Mouse (Mus musculus) myocyte (in vitro differentiated cells): ENCODE results near the gene Ncbp2.

Experiments
- CEBPB ChIP-seq: IDR thresholded peaks from 2 replicates; pipeline ENCODE4 v1.6.1; 2011; ENCODE audit warnings: mild to moderate bottlenecking, moderate library complexity; ENCODE audit not compliant: poor library complexity, insufficient read depth, severe bottlenecking
- E2F4 ChIP-seq: IDR thresholded peaks from one replicate; pipeline ENCODE4 v1.6.1; 2011; ENCODE audit warnings: mild to moderate bottlenecking, control low read depth, moderate library complexity; ENCODE audit not compliant: insufficient read depth
- MAX ChIP-seq: IDR thresholded peaks from one replicate; pipeline ENCODE4 v1.6.1; 2011; ENCODE audit warnings: low read depth, mild to moderate bottlenecking, control low read depth
- MYOD1 ChIP-seq, 3 experiments: IDR thresholded peaks; one replicate each; pipeline ENCODE4 v1.6.1; 2011; ENCODE audit warnings: control low read depth in 2 of 3, low read depth in 2 of 3, mild to moderate bottlenecking in 2 of 3, moderate library complexity in 1 of 3; ENCODE audit not compliant: insufficient read length in 2 of 3, control insufficient read depth in 1 of 3
- MYOG ChIP-seq, 3 experiments: IDR thresholded peaks; one replicate each; pipeline ENCODE4 v1.6.1; 2011; ENCODE audit warnings: control low read depth in 2 of 3, low read depth in 2 of 3, mild to moderate bottlenecking in 2 of 3; ENCODE audit not compliant: insufficient read length in 2 of 3, control insufficient read depth in 1 of 3, insufficient read depth in 1 of 3
- POLR2A ChIP-seq: IDR thresholded peaks from one replicate; pipeline ENCODE4 v1.6.1; 2011; ENCODE audit warnings: low read depth, mild to moderate bottlenecking, control low read depth, moderate library complexity; ENCODE audit not compliant: insufficient read length
- POLR2AphosphoS2 ChIP-seq: IDR thresholded peaks from one replicate; pipeline ENCODE4 v1.6.1; 2011; ENCODE audit warnings: low read depth, control low read depth; ENCODE audit not compliant: insufficient read length
- USF1 ChIP-seq: IDR thresholded peaks from one replicate; pipeline ENCODE4 v1.6.1; 2011; ENCODE audit warnings: low read depth, mild to moderate bottlenecking, control low read depth, moderate library complexity

GRCm38 (mm10) chr16:31905891-31906825, 42.2 kb upstream of the Ncbp2 start:
- TF ChIP-seq POLR2A: no peak
- no peak for TF ChIP-seq POLR2AphosphoS2
- TF ChIP-seq MYOG (IDR thresholded peaks at IDR 0.05; ENCODE audit: control insufficient read depth in 1 of 3, insufficient read depth in 1 of 3, insufficient read length in 2 of 3, low read depth in 2 of 3): no peak
- TF ChIP-seq CEBPB: no peak
- TF ChIP-seq MYOD1 (IDR thresholded peaks at IDR 0.05; ENCODE audit: control insufficient read depth in 1 of 3, insufficient read length in 2 of 3, low read depth in 2 of 3): no peak
- no peak for TF ChIP-seq E2F4
- TF ChIP-seq USF1: no peak
- no peak for TF ChIP-seq MAX
